Mouse (Mus musculus) adrenal gland, adult 2 months (tissue): Measurements from ENCODE around the gene Cfd. TPM values are rescaled to one million over a fixed set of nuclear protein-coding genes. Genes with fewer than 3 reads are reported as not detected.

Source experiments
- DNase-seq: peaks from one replicate; pipeline ENCODE4 v3.0.0; 2021
- polyA plus RNA-seq: library from polyadenylated mRNA; depleted of rRNA; stranded (reverse); fragments of >200 nt; gene quantifications from 2 replicates; pipeline ENCODE4 v1.2.3, GENCODE M21; 2012
- total RNA-seq, 2 experiments: library from RNA; stranded (reverse); gene quantifications; 2 replicates each; pipeline ENCODE4 v1.2.3; 2021

Gene Cfd
- total and polyA plus RNA-seq, 3 experiments = 2,358 to 4,988 (median 4,405) TPM

DNA sequence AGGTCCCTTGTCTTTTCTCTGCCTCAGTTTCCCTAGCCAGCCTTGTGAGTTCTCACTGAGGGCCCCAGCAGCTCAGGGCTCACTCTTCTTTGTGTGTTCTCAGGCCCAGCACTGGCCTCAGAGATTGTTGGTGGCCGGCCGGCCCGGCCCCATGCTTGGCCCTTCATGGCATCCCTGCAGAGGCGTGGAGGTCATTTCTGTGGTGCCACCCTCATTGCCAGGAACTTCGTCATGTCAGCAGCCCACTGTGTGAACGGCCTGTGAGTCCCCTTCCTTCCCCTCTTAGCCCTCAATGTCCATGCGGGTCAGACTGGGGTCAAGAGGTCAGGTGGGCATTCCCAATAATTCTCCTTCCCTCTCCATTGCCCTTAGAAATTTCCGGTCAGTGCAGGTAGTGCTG, 4.0 kb upstream of the Cfd start:
- DNase-seq = no peak

DNA sequence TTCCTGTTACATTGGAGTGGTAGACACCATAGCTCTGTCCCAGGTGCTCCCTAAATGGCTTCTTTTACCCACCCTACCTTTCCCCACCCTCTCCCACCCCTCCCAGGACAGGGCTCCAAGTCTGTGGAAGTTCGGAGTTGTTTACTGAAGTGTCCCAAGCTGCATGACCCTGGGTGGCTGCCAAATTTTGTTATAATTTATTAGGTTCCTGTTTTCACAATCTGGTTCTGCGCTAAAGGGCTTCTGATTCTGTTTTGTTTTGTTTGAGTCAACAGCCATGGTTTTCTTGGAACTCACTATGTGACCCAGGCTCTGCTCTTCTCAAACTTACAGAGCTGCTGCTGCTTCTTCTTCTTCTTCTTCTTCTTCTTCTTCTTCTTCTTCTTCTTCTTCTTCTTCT, 1.3 kb upstream of the Cfd start:
- DNase-seq = peak; percentile 73

DNA sequence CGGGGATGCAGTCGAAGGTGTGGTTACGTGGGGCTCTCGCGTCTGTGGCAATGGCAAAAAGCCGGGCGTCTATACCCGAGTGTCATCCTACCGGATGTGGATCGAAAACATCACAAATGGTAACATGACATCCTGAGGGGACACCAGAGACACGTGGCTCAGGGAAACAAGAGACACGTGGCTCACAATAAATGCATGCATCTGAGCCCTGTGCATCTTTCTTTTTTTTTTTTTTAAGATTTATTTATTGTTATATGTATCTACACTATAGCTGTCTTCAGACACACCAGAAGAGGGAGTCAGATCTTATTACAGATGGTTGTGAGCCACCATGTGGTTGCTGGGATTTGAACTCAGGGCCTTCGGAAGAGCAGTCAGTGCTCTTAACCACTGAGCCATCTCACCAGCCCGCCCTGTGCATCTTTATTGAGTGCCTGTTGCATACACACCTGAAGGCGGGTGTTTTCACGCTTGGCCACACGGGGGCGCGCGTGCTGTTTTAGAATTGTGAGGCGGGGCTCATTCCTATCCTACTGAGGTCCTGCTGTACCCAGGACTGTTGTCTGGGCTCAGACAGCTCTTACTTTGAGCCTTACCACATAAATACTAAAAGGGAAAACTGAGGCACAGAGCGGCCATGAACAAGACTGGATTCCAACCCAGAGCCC, 1.9 kb downstream of the Cfd start:
- DNase-seq = peak; percentile 80

DNA sequence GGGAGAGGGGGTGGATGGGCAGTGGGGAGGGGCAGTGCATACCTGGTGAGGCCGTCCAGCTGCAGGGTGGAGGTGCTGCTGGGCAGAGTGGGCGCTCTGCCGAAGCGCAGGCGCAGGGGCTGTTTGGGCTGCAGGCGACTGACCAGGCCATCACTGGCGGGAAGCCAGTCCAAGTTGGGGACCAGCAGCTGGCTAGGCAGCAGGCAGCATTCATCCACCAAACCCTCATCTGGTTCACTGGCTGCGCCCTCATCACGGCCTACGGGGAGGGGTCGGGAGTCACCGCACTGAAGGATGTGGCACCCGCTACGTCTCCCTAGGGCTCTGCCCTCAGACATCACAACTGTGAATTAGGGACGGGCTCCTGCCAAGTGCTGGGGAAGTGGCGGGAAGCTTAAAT, 5.7 kb downstream of the Cfd start:
- DNase-seq = no peak

DNA sequence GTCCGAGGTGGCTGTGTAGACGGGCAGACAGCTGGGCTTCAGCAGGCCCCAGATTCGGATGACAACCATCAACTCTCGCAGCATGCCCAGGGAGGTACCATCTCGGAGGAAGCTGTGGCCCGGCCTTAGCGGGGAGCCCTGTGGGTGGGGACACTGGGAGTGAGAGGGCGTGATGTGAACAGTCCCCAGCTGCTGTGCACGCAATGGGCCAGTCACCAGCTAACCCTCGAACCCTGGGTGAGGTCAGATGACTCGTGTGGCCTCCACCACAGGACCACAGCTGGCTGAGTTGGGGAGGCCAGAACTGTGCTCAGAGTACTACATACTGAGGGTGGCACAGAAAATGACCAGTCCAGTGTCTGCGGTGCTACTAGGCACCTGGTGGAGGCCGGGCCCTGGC, 6.2 kb downstream of the Cfd start:
- peak; percentile 38 for DNase-seq

DNA sequence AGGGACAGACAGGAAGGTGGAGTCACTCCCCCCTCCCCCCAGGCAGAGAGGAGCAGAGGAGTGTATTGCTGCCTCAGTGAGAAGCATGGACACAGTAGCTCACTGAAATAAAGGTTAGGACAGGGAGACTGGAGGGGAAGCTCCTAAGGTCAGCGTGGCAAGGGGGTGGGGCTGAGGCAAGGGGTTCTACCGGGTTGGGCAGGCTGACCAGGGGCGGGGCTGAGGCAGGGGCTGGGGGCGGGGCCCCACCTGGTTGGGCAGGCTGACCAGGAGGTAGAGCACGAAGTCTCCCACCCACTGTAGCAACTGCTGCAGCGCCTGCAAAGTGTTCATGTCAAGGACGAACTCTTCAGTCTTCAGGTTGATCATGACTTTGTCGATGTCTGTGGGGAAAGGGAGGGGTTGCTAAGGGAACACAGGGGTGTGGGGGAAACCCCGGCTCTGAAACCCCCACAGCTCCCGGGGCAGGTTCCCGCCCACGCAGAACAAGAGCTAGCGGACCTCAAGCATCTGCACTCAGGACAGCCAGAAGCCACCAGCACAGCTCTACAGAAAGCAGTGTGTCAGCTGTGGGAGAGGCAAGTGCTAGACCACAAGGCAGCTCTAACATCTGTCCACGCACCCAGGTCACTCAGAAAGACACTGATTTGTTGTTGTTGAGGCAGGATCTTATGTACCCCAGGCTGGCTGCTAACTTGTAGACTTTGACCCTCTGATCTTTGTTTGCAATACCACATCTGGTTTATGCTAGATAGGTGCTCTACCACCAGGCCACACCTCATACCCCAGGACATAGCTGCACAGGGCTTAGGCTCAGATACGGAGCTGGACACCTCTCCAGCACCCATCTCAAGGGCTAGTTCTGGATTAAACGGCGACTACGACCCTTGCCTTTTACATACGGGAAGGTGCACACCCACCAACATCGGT, 6.9 kb downstream of the Cfd start:
- DNase-seq = no peak

DNA sequence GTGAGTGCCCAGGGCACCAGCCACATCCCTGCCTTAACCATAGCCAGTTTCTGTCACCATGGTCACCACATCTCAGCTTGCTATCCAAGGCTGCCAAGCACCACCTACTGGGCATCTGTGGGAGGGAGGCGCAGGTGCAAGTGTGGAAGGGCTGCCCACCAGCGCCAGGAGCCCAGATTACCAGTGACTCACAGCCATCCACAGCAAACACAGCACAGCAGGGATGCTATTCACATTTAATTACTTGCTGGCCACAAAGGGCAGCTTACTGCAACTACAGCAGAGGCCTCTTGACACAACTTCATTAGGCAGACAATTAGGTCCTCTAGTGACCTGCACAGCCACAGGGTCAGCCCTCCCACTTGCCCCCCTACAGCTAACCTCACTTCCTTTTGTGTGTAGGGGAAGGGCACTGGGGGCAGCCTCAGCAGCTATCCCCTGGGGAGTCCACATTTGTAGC, 10.3 kb downstream of the Cfd start:
- DNase-seq = no peak

DNA sequence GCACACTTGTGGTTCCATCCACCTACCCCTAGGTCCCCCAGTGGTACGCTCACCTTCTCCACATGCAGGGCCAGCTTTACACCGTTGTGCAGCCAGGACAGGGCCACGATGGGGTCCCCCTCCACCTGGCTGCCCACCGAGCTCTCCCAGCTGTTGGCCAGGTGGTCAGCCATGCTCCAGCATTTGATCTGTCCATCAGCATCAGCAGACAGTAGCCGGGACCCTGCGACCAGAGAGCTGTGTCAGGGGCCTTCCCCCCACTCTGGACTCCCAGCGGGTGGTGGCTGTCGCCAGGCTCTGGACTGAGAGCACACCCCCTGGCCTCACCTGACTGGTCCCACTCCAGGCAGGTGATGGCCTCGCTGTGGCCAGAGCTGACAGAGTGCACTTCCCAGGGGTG, 16.1 kb downstream of the Cfd start:
- no peak for DNase-seq

DNA sequence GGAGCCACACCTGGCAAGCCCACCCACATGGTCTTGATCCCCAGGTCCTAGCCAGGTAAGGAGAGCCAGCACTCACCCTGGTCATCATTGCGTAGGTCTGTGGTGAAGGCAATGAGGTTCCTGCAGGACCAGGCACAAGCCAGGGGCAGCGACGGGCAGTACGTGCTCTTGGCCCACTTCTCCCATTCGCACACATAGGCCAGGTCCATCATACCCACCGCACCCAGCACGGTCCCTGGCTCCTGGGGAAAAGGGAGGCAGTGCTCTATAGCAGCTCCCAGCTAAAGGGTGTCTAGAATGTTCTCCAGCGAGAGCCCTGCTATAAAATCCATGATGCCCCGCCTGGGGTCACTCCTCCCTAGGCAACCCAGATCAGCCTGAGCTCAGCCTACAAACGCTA, 16.8 kb downstream of the Cfd start:
- DNase-seq = no peak

DNA sequence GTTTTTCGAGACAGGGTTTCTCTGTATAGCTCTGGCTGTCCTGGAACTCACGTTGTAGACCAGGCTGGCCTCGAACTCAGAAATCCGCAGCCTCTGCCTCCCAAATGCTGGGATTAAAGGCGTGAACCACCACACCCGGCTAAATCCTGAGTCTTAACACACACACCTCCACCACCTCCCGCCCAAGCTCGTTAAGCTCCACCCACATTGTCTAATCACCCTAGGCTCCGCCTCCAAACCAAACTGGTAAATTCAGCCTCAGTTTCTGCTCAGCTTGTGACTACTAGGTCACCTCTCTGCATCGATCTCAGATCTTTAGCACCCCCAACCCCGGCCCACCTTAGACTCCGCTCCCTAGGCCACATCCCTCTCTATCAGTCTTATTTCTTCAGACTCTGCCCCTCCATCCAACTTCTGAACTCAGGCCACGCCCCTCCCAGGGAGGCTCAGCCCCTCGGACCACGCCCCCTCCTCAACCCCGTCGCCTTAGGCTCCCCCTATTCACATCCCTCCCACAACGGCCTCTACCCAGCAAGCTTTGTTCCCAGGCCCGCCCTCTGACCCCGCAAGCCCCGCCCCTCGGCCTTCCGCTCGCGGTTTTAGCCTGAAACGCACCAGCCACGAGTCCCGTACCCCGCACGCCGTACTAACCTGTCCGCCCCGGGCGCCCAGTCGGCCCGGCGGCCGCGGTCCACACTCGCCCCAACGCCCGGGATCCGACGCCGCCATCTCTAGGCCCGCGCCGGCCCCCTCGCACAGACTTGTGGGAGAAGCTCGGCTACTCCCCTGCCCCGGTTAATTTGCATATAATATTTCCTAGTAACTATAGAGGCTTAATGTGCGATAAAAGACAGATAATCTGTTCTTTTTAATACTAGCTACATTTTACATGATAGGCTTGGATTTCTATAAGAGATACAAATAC, 17.8 kb downstream of the Cfd start, which contains the start of gene Med16:
TSS of gene Med16 (minus strand) at position 757 of the 925 bp plus-strand sequence.
- DNase-seq = peak; percentile 97

DNA sequence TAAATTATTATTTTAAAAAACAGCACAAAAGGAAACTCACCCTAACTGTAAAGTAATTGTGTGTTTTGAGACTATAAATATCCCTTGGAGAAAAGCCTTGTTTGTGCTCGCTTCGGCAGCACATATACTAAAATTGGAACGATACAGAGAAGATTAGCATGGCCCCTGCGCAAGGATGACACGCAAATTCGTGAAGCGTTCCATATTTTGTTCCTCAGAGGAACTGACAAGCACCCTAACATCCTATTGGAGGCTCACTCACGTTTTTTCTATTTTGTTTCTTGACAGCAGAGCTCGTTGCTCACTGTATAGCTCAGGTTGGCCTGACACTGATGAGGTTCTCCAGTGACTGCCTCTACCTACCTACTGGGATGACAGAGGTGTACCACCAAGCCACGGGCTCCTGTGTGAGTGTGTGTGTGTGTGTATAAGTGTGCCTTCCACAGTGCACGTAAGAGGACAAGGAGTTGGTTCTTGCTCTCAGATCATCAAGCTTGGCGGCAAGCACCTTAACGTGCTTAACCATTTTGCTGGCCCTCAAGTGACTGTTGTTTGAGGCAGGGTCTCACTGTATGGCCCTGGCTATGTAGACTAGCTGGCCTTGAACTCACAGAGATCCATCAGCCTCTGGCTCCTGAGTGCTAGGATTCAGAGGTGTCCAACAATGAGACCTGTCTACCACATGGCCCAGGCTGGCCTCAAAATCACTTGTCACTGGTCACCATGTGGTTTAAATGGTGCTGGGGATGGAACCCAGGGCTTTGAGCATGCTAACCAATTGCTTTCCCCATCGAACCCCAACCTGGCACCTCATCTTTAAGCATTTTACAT, 18.7 kb downstream of the Cfd start:
- DNase-seq = peak; percentile 59

DNA sequence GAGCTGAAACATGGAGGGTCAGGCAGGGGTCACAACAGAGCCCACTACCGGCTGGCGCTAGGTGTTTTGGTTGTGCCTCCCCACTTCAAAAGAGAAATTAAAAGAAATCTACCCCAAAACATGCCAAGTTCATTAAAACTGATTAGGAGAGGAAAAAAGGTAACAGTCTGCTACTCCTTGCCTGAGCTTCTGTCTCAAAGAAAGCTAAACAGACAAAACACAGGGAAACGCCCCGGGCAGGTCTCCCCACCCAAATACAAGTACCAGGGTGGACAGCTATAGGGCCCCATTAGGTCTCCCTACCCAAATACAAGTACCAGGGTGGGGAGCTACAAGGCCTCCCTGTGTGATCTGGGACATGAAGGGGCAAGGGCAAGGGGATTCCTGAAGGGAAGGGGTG, 19.9 kb downstream of the Cfd start, which contains the start of gene Gm26602:
TSS of gene Gm26602 (plus strand) at position 301 of the 400 bp plus-strand sequence.
- DNase-seq = no peak

DNA sequence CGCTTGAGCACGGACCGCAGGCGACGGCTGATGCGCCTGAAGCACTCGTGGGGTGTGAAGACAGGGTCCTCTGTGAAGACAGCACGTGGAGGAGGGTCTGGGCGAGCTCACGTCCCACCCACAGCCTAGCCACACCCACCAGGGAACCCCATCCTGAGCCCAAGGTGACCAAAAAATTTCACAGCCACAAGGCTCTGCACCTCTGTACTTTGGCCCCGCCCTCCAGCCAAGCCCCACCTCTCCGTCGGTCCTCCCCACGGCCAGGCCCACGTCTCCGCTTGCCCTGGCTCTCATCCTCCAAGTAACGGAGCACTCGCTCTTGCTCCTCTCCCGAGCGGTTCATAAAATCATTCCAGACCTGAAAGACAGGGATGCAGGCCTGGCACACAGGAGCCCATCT, 21.8 kb downstream of the Cfd start:
- no peak for DNase-seq

DNA sequence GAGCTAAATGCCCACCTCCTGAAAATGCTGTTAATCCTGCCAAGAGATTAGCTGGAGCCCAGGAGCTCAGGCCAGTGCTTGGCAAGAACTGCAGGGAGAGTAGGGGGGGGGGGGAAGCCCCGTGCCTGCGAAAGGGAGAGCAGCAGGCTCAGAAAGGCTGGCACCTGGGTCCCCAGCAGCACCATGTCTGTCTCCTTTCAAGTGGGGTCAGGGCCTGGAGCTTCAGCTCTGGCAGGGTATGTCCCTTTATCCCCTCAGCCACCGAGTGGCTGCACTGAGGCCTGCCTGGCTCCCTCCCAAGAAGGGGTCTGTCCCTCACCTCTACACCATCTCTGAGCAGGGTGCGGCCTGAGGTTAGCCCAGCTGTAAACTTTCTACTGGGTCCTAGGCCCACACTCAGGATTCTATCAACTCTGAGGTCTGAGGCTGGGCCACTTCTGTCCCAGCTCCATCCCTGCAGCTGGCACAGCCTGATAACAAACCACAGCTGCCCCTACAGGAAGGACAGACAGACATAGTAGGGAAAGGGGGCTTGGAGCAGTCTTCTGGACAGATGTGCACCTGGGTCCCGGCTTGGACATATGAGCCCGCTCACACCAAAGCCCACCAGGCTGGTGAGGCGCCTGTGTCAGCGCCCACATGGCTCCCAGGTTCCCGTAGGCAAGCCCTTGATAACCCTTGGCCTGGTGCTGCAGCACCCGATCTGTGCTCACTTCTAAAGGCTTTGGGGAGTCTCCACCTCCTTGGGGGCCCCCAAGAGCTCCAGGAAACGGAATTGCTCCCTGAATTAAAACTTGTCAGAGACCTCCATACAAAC, 23.7 kb downstream of the Cfd start:
- DNase-seq = no peak

DNA sequence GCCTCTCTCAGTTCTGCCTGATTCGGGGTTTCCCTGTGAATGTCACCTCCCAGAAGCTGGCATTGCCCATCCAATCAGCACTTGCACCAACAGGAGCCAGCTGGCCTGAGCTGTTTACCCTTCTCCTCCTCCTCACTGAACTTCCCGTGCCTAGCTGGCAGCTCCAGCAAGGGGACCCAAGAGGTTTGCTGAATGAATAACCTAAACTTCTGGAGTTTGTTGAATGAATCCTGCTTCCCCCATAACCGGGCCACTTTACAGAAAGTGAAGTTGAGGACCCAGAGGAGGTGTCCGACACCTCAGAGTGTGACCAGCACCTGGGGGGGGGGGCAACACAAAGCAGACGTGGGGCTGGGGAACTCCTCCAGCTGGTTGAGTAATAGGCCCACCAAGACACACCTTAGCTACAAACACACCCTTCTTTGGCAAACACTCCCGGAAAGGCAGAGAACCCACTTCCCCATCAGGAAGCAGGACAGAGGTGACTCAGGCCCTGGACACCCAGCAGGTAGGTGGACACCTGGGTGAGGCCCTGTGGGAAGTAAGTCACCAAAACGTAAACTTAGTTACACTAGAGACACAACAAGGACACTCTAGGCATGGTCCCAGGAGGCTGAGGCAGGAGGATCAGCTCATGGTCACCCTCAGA, 24.4 kb downstream of the Cfd start:
- no peak for DNase-seq

DNA sequence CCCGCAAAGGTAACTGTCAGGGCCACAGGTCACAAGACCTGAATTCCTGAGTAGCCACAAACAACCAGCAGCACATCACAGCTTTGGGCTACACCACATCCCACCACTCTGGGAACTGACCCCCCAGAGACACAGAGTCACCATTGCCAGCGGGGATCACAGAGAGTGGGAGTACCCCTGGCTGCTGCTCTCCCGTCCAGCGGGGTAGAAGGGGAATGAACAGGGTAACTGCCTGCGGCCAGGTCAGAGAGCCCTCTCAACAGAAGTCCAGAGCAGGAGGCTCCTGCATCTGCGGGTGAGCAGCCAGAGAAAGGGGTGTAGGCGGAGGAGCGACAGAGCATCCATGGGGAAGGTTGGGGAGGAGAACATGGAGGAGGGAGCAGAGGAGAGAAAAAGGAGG, 25.4 kb downstream of the Cfd start:
- DNase-seq = no peak

DNA sequence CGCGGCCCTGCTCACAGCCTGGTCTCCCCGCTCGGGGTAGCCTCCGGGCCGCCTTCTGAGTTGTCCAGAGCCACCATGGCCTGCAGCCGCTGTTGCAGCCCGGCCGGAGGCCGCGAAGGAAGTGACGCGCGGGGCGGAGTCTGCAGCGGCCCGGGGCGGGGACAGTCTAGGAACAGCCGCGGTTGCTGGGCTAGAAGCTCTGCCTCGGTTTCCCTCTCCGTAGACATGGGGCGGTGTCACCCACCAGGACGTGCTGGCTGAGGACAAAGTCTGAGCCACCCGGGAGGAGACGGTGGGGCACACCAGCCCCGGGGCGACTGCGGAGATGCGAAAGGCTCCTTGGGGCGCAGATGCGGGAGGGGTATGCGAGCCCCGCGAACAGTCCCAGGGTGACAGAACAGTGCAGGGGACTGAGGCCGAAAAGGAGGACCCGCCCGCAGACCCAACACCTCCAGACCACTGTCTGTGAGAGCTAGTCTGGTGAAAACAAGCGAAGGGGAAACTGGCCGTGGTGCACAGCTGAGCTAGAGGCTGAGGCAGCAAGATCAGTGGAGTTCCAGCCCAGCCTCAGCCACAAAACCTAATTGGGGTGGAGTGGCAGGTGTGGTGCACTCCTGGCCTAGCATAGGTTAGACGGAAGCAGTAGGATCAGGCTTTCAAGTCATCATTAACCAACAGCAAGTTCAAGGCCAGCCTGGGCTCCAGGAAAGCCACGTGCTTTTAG, 26.3 kb downstream of the Cfd start, which contains the start of gene Kiss1r:
TSS of gene Kiss1r (plus strand) at position 164 of the 724 bp plus-strand sequence.
- DNase-seq = peak; percentile 93

DNA sequence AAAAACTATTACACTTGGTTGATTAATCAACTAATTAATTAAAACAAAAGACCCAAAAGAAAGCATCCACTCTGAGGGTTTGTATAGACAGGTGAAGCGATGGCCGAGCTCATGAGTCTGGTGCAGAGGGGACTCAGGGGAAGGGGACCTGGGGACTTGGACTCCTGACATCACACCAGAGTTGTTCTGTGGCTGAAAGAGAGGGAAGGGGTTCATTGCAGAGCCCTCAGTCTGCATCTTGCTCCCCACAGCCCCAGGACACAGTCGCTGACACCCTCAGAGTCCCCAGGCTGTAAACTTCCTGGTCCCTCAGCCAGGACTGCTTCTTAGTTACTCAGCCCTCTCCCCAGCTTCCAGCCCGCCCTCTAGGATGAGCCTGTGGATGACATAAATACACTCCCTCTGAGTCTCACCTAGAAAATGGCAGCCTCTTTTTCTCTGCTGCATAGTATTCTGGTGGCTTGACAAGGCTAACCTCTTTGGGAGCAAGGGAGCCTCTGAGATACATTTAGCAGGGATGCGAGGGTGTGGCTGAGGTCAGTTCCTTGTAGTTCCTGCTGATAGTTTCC, 27.0 kb downstream of the Cfd start:
- DNase-seq = no peak
